Mouse (Mus musculus): Measurements from ENCODE around the gene Pipox.

Gene Pipox

DNA sequence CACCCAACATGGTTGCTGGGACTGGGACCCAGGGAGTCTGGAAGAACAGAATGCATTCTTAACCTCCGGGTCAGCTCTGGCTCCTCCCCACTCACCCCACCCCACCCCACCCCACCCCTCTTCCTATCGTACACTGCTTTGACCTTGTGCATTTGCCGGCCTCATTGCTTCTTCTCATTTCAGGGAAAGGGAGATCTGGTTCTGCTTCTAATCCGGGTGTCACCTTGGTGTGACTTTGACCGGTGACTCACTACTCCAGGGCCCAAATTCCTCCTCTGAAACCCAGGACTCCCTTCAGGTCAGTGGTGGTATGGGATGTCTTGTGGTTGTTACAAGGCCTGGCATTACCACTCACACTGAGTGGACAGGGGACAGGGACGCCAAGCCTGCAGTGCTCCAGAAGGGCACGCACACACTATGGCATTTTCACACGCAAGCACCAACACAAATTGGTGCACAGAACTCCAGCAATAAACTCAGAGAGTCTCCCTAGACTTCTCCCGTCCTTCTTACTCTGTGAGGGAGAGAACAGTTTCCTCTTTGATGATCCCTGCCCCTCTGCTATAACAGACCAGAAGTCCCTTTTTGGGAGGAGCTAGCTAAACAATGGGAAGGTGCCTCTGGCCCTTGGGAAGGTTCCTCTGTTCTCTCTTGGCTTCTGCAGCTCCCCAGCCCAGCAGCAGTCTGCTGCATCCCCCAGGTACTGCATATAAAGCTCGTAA is 9.2 kb downstream of the Pipox start:
- peak; percentile 38 to 74 for DNase-seq (ENCODE audit: inconsistent age in 2 of 2, low spot score in 1 of 2)

- DNase-seq (ENCODE audit: inconsistent age in 2 of 2, low spot score in 1 of 2), result no peak
Observed at GRCm38 (mm10) chr11:77876760-77877148, 17.1 kb downstream of the Pipox start.

DNA sequence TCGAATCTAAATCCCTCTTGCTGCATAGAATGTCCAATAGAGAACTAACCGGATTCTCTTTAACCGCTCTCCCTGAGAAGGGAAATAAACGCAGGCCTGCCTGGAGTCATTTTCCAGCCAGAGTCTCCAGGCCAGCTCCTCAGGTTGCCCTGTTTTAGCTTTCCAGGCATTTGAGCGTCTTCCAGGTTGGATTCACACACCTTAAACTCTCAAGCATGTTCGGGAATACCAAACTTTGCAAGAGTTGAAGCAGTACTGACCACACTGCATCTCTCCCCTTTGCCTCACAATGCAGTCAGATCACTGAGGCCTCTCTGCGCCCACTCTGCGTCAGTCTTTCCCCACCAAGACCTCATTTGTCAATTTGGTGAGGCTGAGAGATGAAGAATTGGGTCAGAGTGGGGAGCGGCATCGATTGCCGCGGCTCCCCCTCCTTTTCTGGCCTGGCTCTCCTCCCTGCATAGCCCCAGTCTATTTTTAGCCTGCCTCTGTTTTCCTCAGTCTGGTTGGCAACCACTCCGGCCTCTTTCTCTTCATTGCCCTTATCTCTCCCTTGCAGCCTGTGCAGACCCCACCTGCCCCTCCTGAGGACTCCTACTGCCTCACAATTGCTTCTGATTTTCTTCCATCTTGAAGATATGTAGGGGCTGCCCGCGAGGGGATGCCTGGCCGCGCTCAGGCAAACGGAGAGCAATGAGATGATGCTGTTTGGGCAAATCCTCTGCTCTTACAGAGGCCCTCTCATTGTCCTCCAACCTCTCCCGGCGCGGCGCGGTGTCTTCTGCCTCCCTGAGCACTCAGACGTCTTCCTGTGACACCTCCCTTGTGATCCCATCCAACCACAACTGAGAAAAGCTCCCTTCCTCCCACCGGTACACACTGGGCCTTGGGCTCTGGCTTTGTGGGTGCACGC is 17.8 kb downstream of the Pipox start:
- DNase-seq (ENCODE audit: inconsistent age in 2 of 2, low spot score in 1 of 2), result no peak

- no peak for DNase-seq (ENCODE audit: inconsistent age in 2 of 2, low spot score in 1 of 2)
Observed at GRCm38 (mm10) chr11:77875269-77875668, 18.6 kb downstream of the Pipox start.

GRCm38 (mm10) chr11:77874685-77875231 is 19.1 kb downstream of the Pipox start:
- no peak for DNase-seq (ENCODE audit: inconsistent age in 2 of 2, low spot score in 1 of 2)

GRCm38 (mm10) chr11:77873116-77873515 is 20.8 kb downstream of the Pipox start:
- no peak for DNase-seq (ENCODE audit: inconsistent age in 2 of 2, low spot score in 1 of 2)

DNA sequence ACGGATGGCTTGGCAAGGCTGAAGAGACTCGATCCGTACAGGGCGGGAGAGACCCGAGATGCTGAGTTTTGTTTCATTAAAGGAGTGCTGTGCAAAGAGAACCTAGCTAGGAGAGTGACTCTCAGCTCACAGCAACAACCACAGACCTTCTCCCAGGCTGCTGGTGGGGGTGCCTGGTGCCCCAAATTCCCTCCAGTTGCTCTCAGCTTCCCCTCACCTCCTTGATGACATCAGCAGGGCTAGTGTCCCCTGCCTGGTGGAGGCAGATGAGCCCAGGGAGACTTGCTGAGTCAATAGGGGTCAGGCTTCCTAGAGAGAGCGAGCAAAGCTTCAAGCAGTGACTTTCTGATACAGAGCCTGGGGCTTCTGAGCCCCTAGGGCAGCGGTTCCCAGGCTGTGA is 21.2 kb downstream of the Pipox start:
- DNase-seq (ENCODE audit: inconsistent age in 2 of 2, low spot score in 1 of 2), result no peak

DNA sequence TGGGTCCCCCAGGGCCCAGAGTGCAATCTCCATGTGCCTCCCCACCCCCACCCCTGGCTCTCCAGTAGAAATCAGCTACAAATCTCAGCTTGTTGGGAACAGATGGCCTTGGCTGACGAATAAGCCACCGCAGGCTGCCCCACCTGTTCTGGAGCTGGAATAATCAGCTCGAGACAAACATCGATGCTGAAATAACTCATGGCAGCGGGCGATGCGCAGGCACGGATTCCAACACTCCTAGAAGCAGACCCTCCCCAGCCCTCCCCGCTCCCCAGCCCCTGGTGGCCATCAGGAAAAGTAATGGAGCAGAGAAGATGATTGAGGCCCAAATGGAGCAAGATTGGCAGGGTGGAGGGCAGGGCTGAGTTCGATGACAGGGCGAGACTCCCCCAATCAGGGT is 21.7 kb downstream of the Pipox start:
- no peak for DNase-seq (ENCODE audit: inconsistent age in 2 of 2, low spot score in 1 of 2)

GRCm38 (mm10) chr11:77871436-77871835 is 22.5 kb downstream of the Pipox start:
- DNase-seq (ENCODE audit: inconsistent age in 2 of 2, low spot score in 1 of 2), result no peak

DNA sequence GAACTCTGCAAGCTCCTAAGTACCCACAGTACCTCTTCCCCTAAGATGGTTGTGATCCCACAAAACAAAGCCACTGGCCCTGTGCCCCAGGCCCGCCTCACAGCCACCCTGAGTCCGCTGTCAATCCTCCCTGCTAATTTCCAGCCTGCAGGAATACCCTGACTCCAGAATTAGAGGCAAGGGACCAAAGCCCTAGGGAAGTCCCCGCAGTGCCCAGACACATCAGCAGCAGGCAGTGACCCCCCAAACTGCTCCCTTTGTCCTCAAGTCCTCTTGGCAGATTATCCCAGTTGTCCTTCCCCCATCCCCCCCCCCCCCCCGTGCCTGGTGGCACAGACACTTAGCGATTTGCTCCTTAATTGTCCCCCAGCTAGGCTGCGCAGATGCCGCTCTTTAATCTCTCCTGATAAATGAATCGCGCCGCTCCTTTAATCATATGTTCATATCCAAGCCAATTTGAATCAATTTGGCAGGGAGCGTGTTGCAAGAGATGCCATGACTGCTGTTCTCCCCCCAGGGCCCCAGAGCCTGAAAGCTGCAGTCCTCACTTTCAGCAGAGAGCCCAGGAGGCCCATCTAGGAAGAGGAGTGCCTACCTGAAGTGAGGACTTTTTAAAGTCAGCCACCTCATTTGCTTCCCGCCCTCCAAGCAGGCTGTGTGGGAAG is 26.3 kb downstream of the Pipox start:
- peak in 1 of 2 experiments; percentile 55 for DNase-seq (ENCODE audit: inconsistent age in 2 of 2, low spot score in 1 of 2)

DNA sequence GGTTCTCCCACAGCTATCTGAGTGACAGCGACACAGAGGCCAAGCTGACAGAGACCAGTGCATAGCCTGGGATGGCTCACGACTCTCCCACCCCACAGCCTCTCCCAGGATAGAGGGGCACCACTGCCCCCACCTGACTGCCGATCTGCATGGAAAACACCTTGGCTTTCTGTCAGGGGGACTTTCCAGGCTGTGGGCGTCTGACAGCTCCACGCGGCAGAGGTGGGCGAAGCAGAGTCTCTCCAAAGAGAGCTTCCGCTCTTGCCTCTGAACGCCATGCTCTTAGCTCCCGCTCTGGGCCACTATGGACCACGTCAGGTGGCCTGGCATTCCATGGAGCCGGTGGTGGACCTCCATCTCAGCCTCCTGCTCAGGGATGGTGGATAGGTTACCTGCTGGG is 29.1 kb downstream of the Pipox start:
- no peak for DNase-seq (ENCODE audit: inconsistent age in 2 of 2, low spot score in 1 of 2)

DNA sequence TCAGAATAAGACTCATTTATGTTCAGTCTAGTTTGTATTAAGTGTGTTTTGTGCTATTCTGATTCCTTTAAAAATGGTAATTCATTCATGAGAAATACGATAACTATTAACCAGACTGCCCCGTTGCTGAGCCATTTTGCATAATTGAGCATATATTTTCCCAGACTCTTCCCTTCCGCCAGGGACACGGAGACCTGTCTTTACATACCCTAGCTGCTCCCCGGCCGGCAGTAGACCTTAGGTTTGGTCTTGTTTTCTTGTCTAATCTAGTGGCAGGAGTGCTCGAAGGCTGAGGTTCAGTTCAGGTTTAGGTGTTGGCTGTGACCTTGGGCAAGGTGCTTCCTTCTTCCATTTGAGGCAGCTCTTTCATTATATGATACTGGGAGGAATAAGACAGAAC is 31.0 kb downstream of the Pipox start:
- DNase-seq (ENCODE audit: inconsistent age in 2 of 2, low spot score in 1 of 2), result no peak

GRCm38 (mm10) chr11:77860947-77861346 is 32.9 kb downstream of the Pipox start:
- no peak for DNase-seq (ENCODE audit: inconsistent age in 2 of 2, low spot score in 1 of 2)

DNA sequence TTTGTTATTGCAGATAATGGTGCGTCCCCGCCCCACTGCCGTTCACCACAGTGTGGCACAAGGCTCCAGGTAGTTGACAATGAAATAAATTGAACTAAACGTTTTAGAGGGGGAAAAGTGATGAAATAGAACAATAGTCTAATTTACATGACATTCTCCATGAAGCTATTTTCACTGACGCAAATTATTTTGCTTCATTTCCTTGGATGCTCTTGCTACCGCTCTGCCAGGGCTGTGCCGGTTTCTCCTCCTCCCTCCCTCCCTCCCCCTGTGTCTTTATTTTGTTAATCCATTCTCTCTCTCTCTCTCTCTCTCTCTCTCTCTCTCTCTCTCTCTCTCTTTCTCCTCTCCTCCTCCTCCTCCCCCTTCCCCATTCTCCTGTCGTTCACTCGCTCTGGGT is 35.3 kb downstream of the Pipox start:
- DNase-seq (ENCODE audit: inconsistent age in 2 of 2, low spot score in 1 of 2), result no peak

DNA sequence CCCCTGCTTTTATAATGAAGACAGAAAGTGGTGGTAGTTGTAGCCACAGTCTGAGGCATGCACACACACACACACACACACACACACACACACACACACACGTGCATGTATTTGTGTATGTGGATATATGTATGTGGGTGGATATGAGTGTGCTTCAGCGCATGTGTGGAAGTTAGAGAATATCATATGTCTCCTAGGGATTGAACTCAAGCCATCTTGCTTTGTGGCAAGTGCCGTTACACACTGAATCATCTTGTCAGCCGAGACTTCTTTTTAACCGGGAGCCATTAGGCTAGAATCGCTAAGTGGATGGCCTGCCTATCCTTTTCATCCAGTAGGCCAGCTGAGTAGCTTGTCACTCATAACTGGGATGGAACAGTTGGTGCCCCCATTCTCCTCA is 36.8 kb downstream of the Pipox start:
- no peak for DNase-seq (ENCODE audit: inconsistent age in 2 of 2, low spot score in 1 of 2)

- DNase-seq (ENCODE audit: inconsistent age in 2 of 2, low spot score in 1 of 2), result no peak
Observed at GRCm38 (mm10) chr11:77855396-77855795, 38.5 kb downstream of the Pipox start.

- no peak for DNase-seq (ENCODE audit: inconsistent age in 2 of 2, low spot score in 1 of 2)
Observed at GRCm38 (mm10) chr11:77854641-77855040, 39.3 kb downstream of the Pipox start.

GRCm38 (mm10) chr11:77852941-77853668 is 40.8 kb downstream of the Pipox start:
- no peak for DNase-seq (ENCODE audit: inconsistent age in 2 of 2, low spot score in 1 of 2)

DNA sequence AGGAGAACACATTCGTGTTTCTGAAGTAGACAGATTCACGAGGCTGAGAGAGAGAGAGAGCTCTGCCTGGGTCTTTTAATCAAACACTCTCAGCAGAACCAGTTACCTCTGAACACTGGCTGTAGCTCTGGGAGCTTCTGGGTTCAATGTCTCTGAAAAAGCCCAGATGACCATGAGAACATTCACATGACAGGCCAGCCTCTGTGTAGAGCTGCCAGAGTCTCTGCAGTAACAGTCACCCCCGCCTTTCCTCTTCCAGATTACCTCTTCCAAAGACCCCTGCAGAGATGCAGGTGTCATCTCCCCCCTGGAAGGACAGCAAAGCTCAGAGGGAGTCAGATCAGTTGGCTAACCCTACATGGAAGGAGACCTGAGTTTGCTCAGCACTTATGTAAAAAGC is 41.7 kb downstream of the Pipox start:
- no peak for DNase-seq (ENCODE audit: inconsistent age in 2 of 2, low spot score in 1 of 2)

DNA sequence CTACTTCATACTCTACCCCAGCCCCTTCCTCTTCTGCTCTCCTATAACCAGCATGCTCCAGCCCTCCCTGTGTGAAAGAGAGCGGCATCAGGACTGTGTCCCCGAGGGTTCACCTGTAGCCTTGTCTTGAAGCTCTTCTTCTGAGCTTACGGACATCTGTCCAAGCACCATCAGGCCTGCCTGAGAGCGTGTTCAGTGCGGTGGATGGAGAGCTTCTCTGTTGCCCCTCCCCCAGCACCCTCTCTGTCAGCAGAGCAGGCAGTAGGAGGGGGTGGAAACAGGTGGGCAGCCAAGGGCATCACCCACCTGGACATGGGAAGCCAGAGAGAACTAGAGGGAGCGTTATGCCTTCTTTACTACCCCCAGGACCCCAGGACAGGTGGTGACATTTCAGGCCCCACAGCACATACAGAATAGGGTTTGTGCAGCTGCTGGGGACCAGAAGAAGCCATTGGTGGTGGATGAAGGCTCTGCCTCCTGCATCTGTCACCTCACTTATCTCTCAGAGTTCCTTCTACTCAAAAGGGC is 42.3 kb downstream of the Pipox start:
- no peak for DNase-seq (ENCODE audit: inconsistent age in 2 of 2, low spot score in 1 of 2)
